Mouse (Mus musculus): ENCODE measurements at regions not wholly inside any gene's neighbourhood (a gene's known extent, or its start where the extent isn't known, plus 50 kb on each side); places are given as distances from the start of the nearest gene placed in this dataset.

- in situ Hi-C loops (cut with MboI, MseI): no loop called here
Observed at GRCm38 (mm10) chr4:95301907-95302306, 249.9 kb upstream of the Jun start.

GRCm38 (mm10) chr4:95303337-95303736 is 251.3 kb upstream of the Jun start:
- in situ Hi-C loops (cut with MboI, MseI): no loop called here

- in situ Hi-C loops (cut with MboI, MseI): no loop called here
Observed at GRCm38 (mm10) chr4:95304006-95304405, 252.0 kb upstream of the Jun start.

GRCm38 (mm10) chr4:95307134-95307533 is 250.2 kb upstream of the Fggy start:
- in situ Hi-C loops (cut with MboI, MseI): no loop called here

GRCm38 (mm10) chr4:95308469-95308895 is 248.8 kb upstream of the Fggy start:
- in situ Hi-C loops (cut with MboI, MseI): no loop called here

GRCm38 (mm10) chr4:95310410-95310809 is 246.9 kb upstream of the Fggy start:
- in situ Hi-C loops (cut with MboI, MseI): no loop called here

GRCm38 (mm10) chr4:95317821-95318290 is 239.5 kb upstream of the Fggy start:
- in situ Hi-C loops (cut with MboI, MseI): no loop called here

- in situ Hi-C loops (cut with MboI, MseI): no loop called here
Observed at GRCm38 (mm10) chr4:95318561-95318960, 238.7 kb upstream of the Fggy start.

GRCm38 (mm10) chr4:95319036-95319435 is 238.3 kb upstream of the Fggy start:
- in situ Hi-C loops (cut with MboI, MseI): no loop called here

GRCm38 (mm10) chr4:95325861-95326260 is 231.4 kb upstream of the Fggy start:
- in situ Hi-C loops (cut with MboI, MseI): no loop called here

- in situ Hi-C loops (cut with MboI, MseI): no loop called here
Observed at GRCm38 (mm10) chr4:95339822-95340221, 217.5 kb upstream of the Fggy start.

GRCm38 (mm10) chr4:95340926-95341325 is 216.4 kb upstream of the Fggy start:
- in situ Hi-C loops (cut with MboI, MseI): no loop called here

- in situ Hi-C loops (cut with MboI, MseI): no loop called here
Observed at GRCm38 (mm10) chr4:95346722-95347197, 210.5 kb upstream of the Fggy start.

GRCm38 (mm10) chr4:95347436-95347835 is 209.9 kb upstream of the Fggy start:
- in situ Hi-C loops (cut with MboI, MseI): no loop called here

- in situ Hi-C loops (cut with MboI, MseI): no loop called here
Observed at GRCm38 (mm10) chr4:95348405-95349123, 208.7 kb upstream of the Fggy start.

GRCm38 (mm10) chr4:95353894-95354319 is 203.4 kb upstream of the Fggy start:
- in situ Hi-C loops (cut with MboI, MseI): no loop called here

- in situ Hi-C loops (cut with MboI, MseI): no loop called here
Observed at GRCm38 (mm10) chr4:95358674-95359073, 198.6 kb upstream of the Fggy start.

GRCm38 (mm10) chr4:95360336-95360967 is 196.9 kb upstream of the Fggy start:
- in situ Hi-C loops (cut with MboI, MseI): no loop called here

GRCm38 (mm10) chr4:95364376-95365082 is 192.8 kb upstream of the Fggy start:
- in situ Hi-C loops (cut with MboI, MseI): no loop called here

- in situ Hi-C loops (cut with MboI, MseI): no loop called here
Observed at GRCm38 (mm10) chr4:95376386-95376785, 180.9 kb upstream of the Fggy start.

GRCm38 (mm10) chr4:95377222-95378134 is 179.8 kb upstream of the Fggy start:
- in situ Hi-C loops (cut with MboI, MseI): no loop called here

All from regulatory T cell (primary cell).